Comparison of ENCODE assay signal across 11 mouse cellular contexts in the genomic region with DNA sequence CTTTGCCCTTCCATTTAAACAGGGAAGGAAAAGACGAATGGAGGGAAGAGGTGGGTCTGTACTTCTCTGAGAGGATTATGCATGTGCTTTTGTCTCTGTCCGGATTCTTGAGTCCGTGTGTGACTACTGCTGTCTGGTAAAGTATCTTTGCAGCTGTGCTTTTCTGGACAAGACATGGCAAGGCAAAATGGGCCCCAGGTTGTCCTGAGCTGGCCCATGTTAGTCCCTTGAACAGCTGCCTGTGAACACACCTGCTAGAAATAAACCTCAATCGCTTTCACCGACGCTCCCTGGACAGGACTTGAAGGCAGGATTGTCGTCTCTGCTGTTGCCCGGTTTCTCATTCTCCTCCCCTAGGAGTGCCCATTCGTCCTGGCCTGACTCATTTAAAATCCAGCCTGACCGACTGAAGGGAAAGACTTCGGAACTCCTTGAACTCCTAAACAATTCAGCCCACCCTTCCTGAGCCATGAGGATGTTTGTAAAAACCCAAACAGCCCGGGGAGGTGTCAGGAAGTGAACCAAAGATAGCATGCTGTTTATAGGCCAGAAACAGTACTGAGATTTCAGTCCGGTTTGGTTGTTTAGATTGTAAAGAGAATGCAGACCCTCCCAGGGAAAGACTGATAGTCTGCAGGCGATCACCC.
DNase-seq lines count a peak whose midpoint lies in the region; ATAC-seq lines count a peak whose summit lies in the region.
"Had no signal": no experiment of that assay in that cellular context is flagged by ENCODE, and none has a peak within 500 bp of the region (broad histone marks: within the 10 kb centered on the region; RNA-seq: fewer than 3 reads in every experiment).

No protein-coding gene starts in this region.

- H3K36me3 ChIP-seq in kidney, embryonic 14.5 days (ENCODE audit: control insufficient read depth, insufficient read depth, low read length) = no peaks in the 10 kb centered on the region
- no peaks in the 10 kb centered on the region for H3K36me3 ChIP-seq in heart, embryonic 12.5 days
- H3K36me3 ChIP-seq in forebrain, embryonic 14.5 days (ENCODE audit: control insufficient read depth, insufficient read depth, low read length) = no peaks in the 10 kb centered on the region
- no peaks in the 10 kb centered on the region for H3K36me3 ChIP-seq in midbrain, embryonic 13.5 days
- H3K36me3 ChIP-seq: embryonic facial prominence, embryonic 12.5 days; G1E had no signal

- ATAC-seq in kidney, embryonic 14.5 days (ENCODE audit: low FRiP score, low TSS enrichment) = no peak
- no peak for ATAC-seq in heart, embryonic 12.5 days (ENCODE audit: insufficient number of reproducible peaks, low FRiP score)
- no peak for ATAC-seq in forebrain, embryonic 14.5 days
- ATAC-seq in midbrain, embryonic 13.5 days = no peak

- 56% methylated on average over 14 of the region's 14 CpGs for WGBS in kidney, embryonic 14.5 days
- WGBS in heart, embryonic 12.5 days = 40% methylated on average over 14 of the region's 14 CpGs
- WGBS in forebrain, embryonic 14.5 days = 46% methylated on average over 14 of the region's 14 CpGs
- WGBS in midbrain, embryonic 13.5 days = 32% methylated on average over 14 of the region's 14 CpGs

- no peak overlapping the region for H3K27ac ChIP-seq in kidney, embryonic 14.5 days (ENCODE audit: low read depth, low read length)
- H3K27ac ChIP-seq in heart, embryonic 12.5 days (ENCODE audit: poor library complexity, severe bottlenecking) = 0 out of 2 replicates have a peak overlapping the region, but pooled peaks have one; percentile 31
- H3K27ac ChIP-seq in forebrain, embryonic 14.5 days (ENCODE audit: low read depth, low read length) = no peak overlapping the region
- no peak overlapping the region for H3K27ac ChIP-seq in midbrain, embryonic 13.5 days
- H3K27ac ChIP-seq: embryonic facial prominence, embryonic 12.5 days had no signal

- no peaks in the 10 kb centered on the region for H3K27me3 ChIP-seq in kidney, embryonic 14.5 days (ENCODE audit: control insufficient read depth, insufficient read depth, low read length)
- no peaks in the 10 kb centered on the region for H3K27me3 ChIP-seq in heart, embryonic 12.5 days (replicated peaks)
- no peaks in the 10 kb centered on the region for H3K27me3 ChIP-seq in forebrain, embryonic 14.5 days (replicated peaks; ENCODE audit: control insufficient read depth, insufficient read depth, low read length)
- H3K27me3 ChIP-seq in midbrain, embryonic 13.5 days = no peaks in the 10 kb centered on the region
- H3K27me3 ChIP-seq: embryonic facial prominence, embryonic 12.5 days had no signal

- no peak overlapping the region for H3K4me3 ChIP-seq in kidney, embryonic 14.5 days (ENCODE audit: low read length)
- no peak overlapping the region for H3K4me3 ChIP-seq in heart, embryonic 12.5 days
- no peak overlapping the region for H3K4me3 ChIP-seq in forebrain, embryonic 14.5 days (ENCODE audit: low read depth, low read length)
- no peak overlapping the region for H3K4me3 ChIP-seq in midbrain, embryonic 13.5 days (replicated peaks)
- H3K4me3 ChIP-seq: embryonic facial prominence, embryonic 12.5 days had no signal

- no peak overlapping the region for H3K4me2 ChIP-seq in kidney, embryonic 14.5 days (replicated peaks; ENCODE audit: low read depth, low read length)
- H3K4me2 ChIP-seq in heart, embryonic 12.5 days = no peak overlapping the region
- no peak overlapping the region for H3K4me2 ChIP-seq in forebrain, embryonic 14.5 days (ENCODE audit: low read length)
- no peak overlapping the region for H3K4me2 ChIP-seq in midbrain, embryonic 13.5 days (replicated peaks)
- H3K4me2 ChIP-seq: embryonic facial prominence, embryonic 12.5 days had no signal

- H3K9ac ChIP-seq in kidney, embryonic 14.5 days (ENCODE audit: low read depth, low read length) = no peak overlapping the region
- no peak overlapping the region for H3K9ac ChIP-seq in heart, embryonic 12.5 days
- H3K9ac ChIP-seq in forebrain, embryonic 14.5 days (ENCODE audit: low read length) = no peak overlapping the region
- H3K9ac ChIP-seq in midbrain, embryonic 13.5 days (replicated peaks) = no peak overlapping the region
- H3K9ac ChIP-seq: embryonic facial prominence, embryonic 12.5 days had no signal

- no peaks in the 10 kb centered on the region for H3K4me1 ChIP-seq in kidney, embryonic 14.5 days (ENCODE audit: control insufficient read depth, insufficient read depth, low read length)
- H3K4me1 ChIP-seq in heart, embryonic 12.5 days (replicated peaks) = peaks cover 40% of the 10 kb centered on the region
- no peaks in the 10 kb centered on the region for H3K4me1 ChIP-seq in forebrain, embryonic 14.5 days (ENCODE audit: control insufficient read depth, insufficient read depth, low read length)
- no peaks in the 10 kb centered on the region for H3K4me1 ChIP-seq in midbrain, embryonic 13.5 days (replicated peaks)
- H3K4me1 ChIP-seq: embryonic facial prominence, embryonic 12.5 days had no signal

- no peaks in the 10 kb centered on the region for H3K9me3 ChIP-seq in kidney, embryonic 14.5 days (ENCODE audit: control insufficient read depth, low read length)
- 0 out of 2 replicates have a peak, but pooled peaks cover 1% of the 10 kb centered on the region for H3K9me3 ChIP-seq in heart, embryonic 12.5 days (replicated peaks)
- no peaks in the 10 kb centered on the region for H3K9me3 ChIP-seq in forebrain, embryonic 14.5 days (replicated peaks; ENCODE audit: control insufficient read depth, low read length)
- H3K9me3 ChIP-seq in midbrain, embryonic 13.5 days = peaks cover 5% of the 10 kb centered on the region; the same call in 1 of the 2 replicates
- H3K9me3 ChIP-seq: embryonic facial prominence, embryonic 12.5 days; G1E had no signal

- DNase-seq in kidney, adult 18-20 months = peak; percentile 13
- peak; percentile 25 for DNase-seq in heart, postnatal 4 days
- peak; percentile 85 for DNase-seq in lung, postnatal 36 days
- DNase-seq in forebrain, embryonic 14.5 days (ENCODE audit: low spot score) = no peak
- DNase-seq: layer of hippocampus, postnatal 36 days; spleen, adult 18-20 months had no signal
